Mouse (Mus musculus) MEL-GATA-1-ER (cell line): Measurements from ENCODE around the gene Hrh3.
A peak's percentile ranks its signal among the peaks of the same experiment; 100 is the strongest.

Experiments
- DNase-seq: peaks from one replicate; pipeline ENCODE4 v3.0.0-alpha.2; 2012; ENCODE audit warnings: low read depth; ENCODE audit errors: extremely low read depth

Gene Hrh3

DNA sequence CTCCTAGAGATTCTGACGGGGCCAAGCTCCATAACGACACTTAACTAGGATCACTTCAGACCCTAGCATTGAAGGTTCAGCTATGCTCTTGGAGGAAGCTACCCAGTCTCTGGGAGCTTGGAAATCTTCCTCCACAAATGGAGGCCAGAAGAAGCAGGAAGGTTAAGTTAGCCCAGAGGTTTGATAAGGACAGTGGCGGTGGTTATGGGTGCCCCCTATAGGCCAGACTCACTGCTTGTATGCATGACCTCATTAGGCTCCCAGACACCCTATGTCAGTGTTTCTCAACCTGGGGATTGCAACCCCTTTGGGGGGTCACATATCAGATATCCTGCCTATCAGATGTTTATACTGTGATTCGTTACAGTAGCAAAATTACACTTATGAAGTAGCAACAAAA is 2.8 kb upstream of the Hrh3 start:
- peak; percentile 15 for DNase-seq

DNA sequence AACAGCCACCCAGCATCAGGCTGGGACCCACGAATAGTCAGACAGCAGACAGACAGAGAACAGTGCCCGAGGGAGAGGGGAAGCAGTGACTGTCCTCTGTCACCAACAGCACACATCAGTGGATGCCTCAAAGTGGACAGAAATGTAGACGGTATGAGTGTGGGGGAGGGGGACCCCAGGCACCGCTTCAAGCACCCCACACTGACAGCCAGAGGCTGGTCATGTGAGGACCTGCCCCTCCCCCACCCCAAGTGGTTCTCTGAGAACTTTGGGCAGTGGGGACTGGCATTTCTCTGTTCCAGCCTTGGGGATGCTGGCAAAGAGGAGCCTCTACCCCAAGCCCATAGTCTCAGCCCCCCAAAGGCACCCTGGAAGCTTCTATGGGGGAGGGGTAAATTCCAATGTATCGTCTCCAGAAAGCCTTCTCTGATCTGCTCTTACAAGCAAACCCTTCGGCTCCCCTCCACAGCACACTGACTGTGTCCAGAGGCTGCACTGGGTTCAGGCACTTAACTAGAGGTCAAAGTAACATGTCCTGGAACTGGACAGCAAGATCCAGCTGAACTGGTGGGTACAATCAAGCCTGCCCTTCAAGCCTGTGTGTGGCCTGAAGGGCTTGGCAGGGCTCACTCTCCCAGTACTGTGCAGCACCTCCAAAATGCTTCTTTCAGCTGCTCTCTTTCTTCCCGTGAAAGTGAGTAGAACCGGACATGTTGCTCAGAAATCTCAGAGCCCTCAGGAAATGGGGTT is 1.3 kb upstream of the Hrh3 start:
- no peak for DNase-seq

DNA sequence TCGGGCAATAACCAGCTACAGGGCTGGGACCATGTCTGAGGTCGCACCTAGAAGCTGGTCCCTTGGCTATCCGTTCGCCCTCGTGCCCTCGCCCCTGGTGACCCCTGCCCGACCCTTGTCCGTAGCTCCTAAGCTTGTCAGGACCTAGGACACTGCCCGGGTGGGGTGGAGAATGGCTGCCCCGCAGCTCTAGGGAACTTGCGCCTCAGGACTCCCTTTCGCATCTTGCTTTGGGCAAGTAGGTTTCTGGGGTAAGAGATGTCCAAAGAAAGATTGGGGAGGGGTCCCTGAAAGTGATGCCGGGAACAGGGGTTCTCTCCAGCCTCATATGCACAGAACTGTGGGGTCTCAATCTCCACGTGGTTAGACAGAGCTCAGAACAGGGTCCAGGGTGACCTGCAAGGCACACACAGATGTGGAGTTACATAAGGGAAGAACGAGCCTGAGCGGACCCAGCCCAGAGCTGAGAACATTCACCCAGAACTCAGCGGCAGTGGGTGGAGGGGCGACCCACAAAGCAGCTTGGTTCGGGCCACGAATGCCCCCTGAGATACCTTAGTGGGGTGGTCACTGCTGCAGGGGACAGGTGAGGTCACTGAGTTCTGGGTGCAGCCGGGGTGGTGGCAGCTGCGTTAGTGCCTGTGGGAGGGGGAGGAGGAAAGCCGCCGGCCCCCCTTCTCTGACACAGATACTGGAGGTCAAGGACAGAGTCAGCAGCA is 530 bp upstream of the Hrh3 start:
- no peak for DNase-seq

DNA sequence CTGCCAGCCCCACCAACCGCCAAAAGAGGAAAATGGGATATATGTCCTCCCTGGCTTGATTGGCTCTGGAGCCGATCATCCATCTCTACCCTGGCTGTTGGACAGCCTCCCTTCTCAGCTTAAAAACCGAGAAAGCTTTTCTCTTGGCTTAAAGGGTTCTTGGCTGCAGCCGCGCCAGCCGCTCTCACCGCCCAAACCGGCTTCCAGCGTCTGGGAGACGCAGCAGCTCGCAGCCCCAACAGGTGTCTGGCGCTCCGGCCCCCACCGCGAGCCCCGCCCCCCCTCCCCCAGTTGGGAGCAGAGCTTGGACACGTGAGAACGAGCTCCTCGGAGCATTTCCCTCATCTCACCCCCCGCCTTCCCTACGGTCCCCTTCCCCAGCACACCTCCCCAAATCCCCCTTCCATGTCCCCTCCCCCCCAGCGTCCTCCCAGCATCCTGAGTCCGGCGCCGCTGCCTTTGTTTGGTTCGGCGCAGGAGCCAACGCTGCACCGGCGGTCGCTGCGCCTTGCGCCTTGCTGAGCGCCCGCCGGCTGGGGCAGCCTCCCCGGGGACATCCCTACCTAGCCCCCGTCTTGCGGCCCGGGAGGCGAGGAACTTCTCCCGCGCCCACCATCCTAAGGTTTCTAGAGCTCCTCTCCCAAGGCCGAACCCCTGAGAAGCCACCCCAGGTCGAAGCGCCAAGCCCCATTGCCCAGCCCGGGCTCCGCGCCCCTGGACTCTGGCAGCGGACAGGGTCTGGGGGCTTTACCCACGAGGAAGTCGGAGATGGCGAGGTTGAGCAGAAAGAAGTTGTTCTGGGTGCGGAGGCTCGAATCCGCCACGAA is 924 bp downstream of the Hrh3 start:
- DNase-seq = no peak

DNA sequence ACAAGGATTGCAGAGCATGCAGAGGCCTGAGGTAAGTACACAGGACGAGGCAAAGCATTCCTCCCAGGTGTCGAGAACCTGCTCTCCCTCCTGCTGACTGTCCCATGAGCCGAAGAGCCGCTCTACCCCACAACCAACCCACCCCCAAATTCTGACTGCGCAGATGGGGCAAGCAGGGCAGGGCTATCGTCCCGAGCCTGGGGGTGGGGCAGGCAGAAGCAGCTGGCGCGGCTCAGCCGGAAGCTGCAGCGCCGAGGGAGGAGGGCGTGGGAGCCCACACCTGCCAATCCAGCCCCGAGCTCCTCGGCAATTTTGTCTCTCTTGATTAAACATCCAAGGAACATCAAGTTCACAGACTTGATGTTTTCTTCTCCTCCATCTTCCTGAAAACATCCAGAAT is 4.8 kb downstream of the Hrh3 start:
- no peak for DNase-seq

DNA sequence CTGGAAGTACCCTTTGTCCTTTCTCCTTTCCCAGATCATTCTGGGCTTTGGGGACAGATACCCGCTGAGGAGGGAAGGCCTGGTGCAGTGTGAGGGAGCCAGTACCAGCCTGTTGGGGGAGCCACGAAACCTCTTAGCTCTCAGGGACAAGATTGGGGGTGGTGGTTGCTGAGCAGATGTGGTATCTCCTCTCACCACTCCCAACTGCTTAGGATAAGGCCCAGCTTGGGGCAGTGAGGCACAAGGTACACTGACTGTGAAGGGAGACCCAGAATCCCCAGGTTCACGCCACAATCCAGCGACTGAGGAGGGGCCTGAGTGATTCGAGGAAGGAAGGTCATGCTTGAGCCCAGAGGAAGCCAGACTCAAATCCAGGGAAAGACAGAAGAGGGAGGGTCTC is 6.1 kb downstream of the Hrh3 start:
- peak; percentile 29 for DNase-seq

DNA sequence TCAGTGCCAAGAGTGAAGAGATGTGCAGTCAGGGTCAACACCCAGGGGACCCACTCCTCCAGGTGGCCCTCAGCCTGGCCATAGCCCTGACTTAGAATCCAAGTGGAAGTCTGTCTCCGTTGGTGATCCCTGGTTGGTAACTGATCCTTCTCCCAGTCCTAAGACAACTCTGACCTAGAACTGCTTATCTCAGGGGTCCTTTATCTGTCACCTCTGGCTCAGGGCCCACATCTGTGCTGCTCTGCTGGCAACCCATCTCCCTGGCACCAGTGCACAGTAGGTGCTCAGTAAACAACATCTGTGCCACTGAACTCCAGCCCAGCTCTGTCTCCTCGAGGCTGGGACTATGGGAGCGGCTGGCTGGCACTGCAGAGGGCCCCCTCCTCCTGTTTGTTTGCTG is 6.7 kb downstream of the Hrh3 start:
- no peak for DNase-seq

DNA sequence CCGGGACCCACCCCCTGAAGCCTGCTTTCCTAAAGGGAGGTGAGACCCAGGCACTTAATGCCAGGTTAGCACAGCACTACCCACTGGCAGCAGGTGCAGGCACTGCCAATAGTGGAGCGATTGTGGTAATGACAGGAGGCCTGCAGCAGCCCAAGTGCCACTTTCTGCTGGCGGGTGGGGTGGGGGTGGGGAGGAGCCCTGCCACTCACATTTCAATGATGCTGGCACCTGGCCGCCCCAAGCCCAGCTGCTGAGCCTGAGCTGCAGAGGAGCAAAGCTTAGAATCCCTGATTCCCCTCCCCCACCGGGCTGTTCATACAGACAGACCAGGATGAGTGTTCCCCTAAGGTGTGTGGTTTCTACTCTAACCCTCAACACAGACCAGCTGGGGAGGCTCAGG is 8.6 kb downstream of the Hrh3 start:
- no peak for DNase-seq

DNA sequence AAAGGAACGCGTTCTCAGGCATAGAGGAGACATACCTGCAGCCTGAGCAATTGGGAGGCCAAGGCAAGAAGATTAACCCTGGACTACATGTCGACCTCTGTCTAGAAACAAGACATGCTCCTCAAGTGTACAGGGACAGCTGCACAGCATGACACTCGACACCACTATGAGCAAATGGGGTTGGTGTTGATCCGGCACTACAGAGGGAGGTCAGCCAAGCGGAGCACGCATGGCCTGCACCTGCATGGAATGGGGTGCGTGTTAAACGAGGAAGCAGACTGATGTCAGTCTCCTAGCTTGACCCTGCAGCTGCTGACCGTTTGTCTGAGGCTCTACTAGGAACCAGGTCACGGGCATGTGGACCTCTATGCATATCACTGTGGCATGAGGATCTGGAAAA is 14.0 kb downstream of the Hrh3 start:
- no peak for DNase-seq

DNA sequence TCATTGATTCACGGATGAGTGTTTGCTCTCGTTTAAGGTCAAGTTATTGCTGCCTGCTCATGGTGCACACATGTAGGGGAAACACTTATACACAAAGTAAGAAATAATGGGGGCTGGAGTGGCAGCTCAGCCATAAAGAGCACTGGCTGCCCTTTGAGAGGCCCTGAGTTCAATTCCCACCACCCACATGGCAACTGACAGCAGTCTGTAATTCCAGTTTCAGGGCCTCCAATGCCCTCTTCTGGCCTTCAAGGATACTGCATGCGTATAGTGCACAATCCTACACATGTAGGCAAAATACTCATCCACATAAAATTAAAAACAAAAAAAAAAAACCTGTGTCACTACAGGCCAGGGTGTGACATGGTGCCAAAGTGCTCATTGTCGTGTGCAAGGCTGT is 16.8 kb downstream of the Hrh3 start:
- DNase-seq = no peak

DNA sequence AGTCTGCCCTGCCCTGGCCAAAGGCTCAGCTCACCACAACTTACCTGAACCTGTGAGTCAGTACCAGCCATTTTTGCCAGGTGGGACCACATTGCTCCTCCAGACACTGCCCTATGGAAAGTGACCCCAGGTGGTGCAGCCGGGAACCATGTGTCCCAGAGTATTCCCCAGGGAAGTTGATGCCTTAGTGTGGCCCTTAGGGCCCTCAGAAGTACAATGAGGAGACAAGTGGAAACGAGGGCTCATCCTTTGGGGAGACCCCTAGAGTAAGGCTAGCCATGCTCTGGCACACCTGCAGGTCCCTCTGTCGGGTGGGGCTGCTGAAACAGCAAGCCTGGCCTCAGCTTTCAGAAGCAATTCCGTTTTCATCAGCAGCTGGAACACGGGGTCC is 17.7 kb downstream of the Hrh3 start:
- DNase-seq = no peak

DNA sequence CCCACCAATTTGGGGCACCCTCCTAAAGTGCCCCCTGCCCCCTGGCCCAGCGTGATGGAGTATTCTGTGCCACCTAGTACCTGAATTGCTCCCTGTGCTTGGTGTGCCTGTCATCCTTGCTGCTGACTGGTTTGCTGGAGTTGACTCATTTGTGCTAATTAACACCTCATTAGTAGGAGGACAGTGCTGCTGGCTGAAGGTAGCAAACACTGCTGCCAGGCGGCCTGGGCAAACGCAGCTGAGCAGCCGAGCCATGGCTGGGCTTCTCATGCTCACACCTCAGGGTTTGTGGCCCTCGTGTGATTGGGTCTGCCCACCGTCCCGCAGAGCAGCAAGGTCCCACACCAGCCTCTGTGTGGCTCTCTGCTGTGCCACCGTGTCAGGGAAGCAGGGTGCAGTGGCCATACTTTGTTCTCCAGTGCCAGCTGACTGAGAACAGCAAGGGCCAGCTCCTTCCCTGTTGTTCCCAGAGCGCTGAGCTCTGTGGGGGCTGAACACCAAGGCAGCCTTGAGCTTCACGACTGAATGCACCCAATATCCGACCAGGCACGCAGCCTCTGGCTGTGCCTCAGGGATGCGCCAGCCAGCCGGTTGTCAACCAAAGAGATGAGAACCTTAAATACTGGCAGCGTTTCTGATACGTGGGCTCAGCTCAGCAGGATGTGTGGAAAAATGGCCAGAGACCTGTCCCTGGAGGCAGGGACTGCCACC is 18.2 kb downstream of the Hrh3 start:
- no peak for DNase-seq

DNA sequence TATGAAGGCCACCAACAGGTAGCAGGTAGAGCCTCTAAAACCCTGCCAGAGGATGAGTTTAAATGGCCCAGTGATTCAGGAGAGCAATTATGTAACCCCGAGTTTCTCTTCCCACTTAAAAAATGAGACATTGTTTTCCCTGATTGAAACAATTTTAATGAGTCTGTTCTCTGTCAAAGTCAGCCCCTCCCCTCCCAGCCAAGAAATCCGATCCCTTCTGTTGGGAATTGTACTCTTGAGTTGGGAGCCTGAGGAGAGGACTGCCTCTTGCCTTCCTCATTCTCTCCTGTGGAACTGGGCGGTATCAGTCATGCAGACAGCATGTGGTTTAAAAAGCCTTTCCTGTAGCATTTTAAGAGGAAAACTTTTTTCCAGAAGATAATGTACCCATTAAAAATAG is 19.7 kb downstream of the Hrh3 start:
- DNase-seq = no peak

DNA sequence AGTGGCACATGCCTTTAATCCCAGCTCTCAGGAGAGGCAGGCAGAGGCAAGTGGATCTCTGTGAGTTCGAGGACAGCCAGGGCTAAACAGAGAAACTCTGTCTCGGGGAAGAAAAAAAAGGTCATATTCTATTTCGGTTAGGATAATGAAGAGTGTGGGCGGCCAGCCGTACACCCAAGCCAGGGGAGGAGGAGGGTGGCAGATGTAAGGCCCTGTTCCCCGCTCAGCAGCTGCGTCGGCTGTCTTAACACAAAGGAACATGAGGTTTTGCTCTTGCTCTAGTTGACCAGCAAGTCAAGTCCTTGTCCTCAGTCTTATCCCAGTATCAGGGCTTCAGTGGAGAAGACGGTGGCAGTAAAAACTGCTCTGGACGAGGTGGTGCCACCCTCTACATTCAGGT is 21.2 kb downstream of the Hrh3 start:
- no peak for DNase-seq

DNA sequence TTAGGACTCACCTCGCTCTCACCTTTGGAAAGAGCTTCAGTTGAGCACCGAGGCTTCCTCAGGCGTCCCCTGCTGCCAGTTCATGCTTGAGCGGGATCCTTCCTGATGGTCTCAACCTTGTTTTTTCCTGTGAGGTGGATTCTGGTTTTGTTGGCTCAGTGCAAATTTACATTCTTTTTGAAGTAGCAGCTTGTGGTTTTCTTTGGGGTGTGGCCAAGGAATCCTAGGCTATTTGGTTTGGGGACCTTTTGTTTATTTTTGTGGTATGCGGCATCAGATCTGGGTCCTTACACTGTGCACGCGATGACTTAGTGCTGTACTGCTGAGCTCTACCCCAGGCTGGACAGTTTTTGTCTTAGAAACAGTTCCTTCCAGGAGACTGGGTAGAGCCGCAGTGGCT is 23.6 kb downstream of the Hrh3 start:
- no peak for DNase-seq

DNA sequence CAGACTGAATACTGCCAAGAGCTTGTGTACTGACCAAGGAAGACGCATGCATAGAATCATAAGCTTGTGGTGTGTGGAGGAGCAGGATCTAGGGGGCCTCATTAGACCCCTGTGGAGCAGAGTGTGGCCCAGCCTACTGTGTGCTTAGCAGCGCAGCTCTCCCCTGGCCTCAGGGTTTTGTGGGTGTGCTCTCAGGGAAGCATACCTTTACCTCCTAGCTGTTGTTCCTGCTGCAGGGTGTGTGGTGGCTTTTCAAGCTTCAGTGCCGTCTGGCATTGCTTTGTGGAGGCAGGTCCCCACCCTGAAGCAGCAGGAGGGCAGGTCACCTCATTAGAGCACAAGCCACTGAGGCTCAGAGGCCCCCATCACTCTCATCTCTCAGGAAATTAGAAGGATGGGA is 26.7 kb downstream of the Hrh3 start:
- no peak for DNase-seq

DNA sequence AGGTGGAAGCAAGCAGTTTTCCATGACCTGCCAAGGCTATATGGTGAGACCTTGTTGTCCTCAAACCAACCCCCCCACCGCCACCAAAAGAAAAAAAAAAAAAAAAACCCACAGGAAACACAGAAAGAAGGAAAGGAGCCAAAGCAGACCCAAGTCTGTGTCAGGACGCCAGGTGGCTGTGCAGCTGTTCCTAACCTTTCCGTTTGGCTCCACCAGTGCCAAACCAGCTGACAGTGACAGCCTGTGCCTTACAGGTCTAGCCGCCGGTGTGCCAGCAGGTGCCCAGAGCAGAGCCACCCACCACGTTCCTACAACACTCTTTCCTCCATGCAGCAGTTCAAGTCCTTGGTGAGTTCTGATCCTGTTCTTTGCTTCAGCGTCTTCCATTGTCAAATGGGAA is 31.4 kb downstream of the Hrh3 start:
- no peak for DNase-seq

DNA sequence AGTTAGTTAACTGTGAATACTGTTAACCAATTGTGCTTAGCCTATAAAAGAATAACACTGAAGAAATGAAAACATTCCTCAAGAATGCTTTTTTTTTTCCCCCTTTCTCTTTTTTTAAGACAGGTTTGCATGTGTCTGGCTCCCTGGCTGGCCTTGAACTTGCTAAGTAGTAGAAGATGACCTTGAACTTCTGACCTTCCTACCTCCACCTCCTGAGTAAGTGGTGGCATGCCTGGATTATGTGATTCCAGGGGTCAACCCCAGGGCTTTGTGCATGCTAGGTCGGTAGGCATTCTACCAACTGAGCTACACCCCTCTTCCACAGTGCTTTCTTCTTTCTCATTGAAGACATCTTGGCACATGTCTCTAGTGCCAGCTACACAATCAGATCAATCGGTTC is 32.6 kb downstream of the Hrh3 start:
- DNase-seq = no peak

DNA sequence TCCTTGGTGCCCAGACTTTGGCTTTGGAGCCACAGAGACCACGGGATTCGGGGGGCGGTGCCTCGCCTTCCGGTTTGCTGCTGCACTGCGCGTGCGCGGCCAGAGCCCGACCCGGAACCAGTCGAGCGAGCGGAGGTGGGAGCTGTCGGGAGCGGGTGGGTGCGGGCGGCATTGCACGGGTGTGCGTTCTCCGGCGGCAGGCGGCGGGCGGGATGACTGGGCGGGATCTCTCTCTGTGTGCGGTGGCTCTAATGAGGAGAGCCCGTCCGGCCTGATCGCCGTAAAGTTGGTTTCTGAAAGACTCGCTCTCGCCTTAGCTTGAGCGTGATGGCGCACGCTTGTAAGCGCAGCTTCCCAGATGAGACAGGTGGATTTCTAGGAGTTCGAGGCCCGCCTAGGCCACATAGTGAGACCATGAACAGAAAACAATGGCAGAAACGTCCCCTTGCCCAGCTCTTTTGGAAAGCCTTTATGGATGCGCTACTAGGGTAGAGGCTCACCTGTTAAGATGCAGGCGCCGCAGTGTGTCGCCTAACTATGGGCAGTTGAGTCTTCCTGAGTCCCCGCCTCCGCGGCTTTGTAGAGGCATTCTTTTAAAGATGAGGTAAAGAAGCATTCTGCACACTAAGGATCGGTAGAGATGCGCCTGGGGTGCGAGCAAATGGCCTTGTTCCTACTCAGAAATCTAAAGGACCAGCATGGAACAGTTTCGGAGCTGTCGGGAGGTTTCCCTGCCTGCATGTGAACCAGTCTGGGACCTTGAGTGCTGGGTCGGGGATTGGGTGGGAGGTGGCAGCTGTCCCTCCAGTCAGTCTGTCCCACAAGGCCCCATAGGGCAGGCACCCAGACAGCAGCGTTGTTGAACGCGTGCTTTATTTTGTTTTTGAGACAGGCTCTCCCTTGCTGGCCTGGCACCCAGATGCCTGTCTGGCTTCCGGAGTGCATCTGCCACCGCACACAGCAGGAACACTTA is 33.5 kb downstream of the Hrh3 start, which contains the start of gene Mtg2:
Mtg2 (plus strand) TSS at position 108 of the 973 bp plus-strand sequence.
- DNase-seq = peak; percentile 60

DNA sequence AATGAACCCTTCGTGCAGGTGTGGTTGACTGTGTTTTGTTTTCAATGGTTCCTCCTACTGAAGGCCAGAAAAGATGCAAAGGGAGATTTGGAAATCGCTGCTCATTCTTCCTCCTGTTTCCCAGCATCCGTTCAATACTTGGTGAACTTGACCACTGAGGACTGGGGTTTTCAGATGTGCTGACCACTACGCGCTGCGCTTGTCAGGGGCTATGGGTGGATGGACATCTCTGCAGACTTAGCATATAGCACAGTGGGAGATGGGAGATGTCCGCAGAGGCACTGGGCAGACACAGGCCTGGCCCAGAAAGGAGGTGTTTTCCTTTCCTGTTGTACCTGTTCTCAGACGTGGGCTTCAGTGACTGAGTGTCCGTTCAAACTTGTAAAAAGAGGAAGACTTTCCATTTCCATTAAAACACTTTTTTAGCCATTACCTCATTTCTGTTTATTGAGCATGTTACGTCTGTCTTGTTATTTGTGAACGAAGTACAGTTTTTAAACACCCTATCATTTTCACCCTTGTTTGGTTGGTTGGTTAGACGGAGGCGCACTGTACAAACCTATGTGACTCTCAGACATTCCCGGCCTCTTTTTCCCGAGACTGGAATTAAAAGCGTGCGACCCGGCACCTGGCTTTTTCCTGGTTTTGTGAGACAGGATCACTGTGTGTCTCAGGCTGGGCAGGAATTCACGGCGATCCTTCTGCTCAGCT is 34.4 kb downstream of the Hrh3 start:
- DNase-seq = no peak
